Comparison of ENCODE assay signal across 8 mouse cellular contexts in the genomic region with DNA sequence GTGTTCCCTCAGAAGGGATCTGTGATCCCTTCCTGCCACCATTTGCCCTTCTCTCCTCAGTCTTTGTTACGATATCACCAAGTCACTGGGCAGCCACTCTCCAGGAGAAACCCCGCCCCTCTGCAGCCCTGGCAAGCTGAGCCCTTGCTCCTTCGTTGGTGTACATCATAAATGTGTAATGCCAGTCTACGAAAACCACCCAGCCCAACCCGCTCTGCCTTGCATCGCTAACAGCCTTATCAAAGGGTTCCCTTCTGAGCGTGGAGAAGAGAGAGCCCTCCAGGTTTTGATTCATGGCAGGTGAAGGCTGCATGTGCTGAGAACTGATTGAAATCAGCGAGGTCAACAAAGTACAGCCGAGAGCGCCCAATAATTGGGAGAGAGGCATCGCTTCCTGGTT.
DNase-seq lines count a peak whose midpoint lies in the region; ATAC-seq and TF ChIP-seq lines count a peak whose summit lies in the region.

No protein-coding gene starts in this region.

- no peaks in the 10 kb centered on the region for H3K4me1 ChIP-seq in kidney, postnatal 0 days (replicated peaks; ENCODE audit: insufficient read depth, low read length)
- H3K4me1 ChIP-seq in embryonic facial prominence, embryonic 13.5 days: peaks cover 22% of the 10 kb centered on the region
- peaks cover 13% of the 10 kb centered on the region for H3K4me1 ChIP-seq in hindbrain, embryonic 14.5 days (replicated peaks; ENCODE audit: control insufficient read depth, insufficient read depth, low read length)
- H3K4me1 ChIP-seq in midbrain, embryonic 16.5 days (ENCODE audit: control insufficient read depth, insufficient read depth, low read length): peaks cover 8% of the 10 kb centered on the region

- H3K9ac ChIP-seq in kidney, postnatal 0 days (ENCODE audit: low read depth, low read length): no peak overlapping the region
- no peak overlapping the region for H3K9ac ChIP-seq in embryonic facial prominence, embryonic 13.5 days
- peak overlapping the region; percentile 35 for H3K9ac ChIP-seq in hindbrain, embryonic 14.5 days
- peak overlapping the region; percentile 45; the same call in 1 of the 2 replicates for H3K9ac ChIP-seq in midbrain, embryonic 16.5 days (ENCODE audit: low read depth, low read length)

- no peak for TF ChIP-seq CTCF in kidney, postnatal 0 days (IDR thresholded peaks at IDR 0.05; ENCODE audit: low read depth)

- no peaks in the 10 kb centered on the region for H3K9me3 ChIP-seq in kidney, postnatal 0 days (replicated peaks; ENCODE audit: low read length)
- H3K9me3 ChIP-seq in embryonic facial prominence, embryonic 13.5 days: no peaks in the 10 kb centered on the region
- no peaks in the 10 kb centered on the region for H3K9me3 ChIP-seq in hindbrain, embryonic 14.5 days (ENCODE audit: control insufficient read depth, low read length)
- H3K9me3 ChIP-seq in midbrain, embryonic 16.5 days (replicated peaks; ENCODE audit: control insufficient read depth, low read length, poor library complexity, severe bottlenecking): no peaks in the 10 kb centered on the region

- H3K36me3 ChIP-seq in kidney, postnatal 0 days (ENCODE audit: insufficient read depth, low read length): no peaks in the 10 kb centered on the region
- no peaks in the 10 kb centered on the region for H3K36me3 ChIP-seq in embryonic facial prominence, embryonic 13.5 days
- no peaks in the 10 kb centered on the region for H3K36me3 ChIP-seq in hindbrain, embryonic 14.5 days (replicated peaks; ENCODE audit: control insufficient read depth, insufficient read depth)
- H3K36me3 ChIP-seq in midbrain, embryonic 16.5 days (ENCODE audit: control insufficient read depth, insufficient read depth, low read length): no peaks in the 10 kb centered on the region

- H3K4me3 ChIP-seq in kidney, postnatal 0 days (replicated peaks; ENCODE audit: low read depth, low read length): peak overlapping the region; percentile 13; the same call in 1 of the 2 replicates
- peak overlapping the region; percentile 27 for H3K4me3 ChIP-seq in embryonic facial prominence, embryonic 13.5 days
- H3K4me3 ChIP-seq in hindbrain, embryonic 14.5 days (replicated peaks; ENCODE audit: low read length): no peak overlapping the region
- peak overlapping the region; percentile 17 for H3K4me3 ChIP-seq in midbrain, embryonic 16.5 days (ENCODE audit: low read depth, low read length)

- no peak overlapping the region for H3K27ac ChIP-seq in kidney, postnatal 0 days
- no peak overlapping the region for H3K27ac ChIP-seq in embryonic facial prominence, embryonic 13.5 days
- no peak overlapping the region for H3K27ac ChIP-seq in hindbrain, embryonic 14.5 days
- peak overlapping the region; percentile 68 for H3K27ac ChIP-seq in midbrain, embryonic 16.5 days (ENCODE audit: low read length)

- 18% methylated on average over 11 of the region's 11 CpGs for WGBS in kidney, postnatal 0 days
- WGBS in embryonic facial prominence, embryonic 13.5 days: 21% methylated on average over 11 of the region's 11 CpGs
- 27% methylated on average over 11 of the region's 11 CpGs for WGBS in hindbrain, embryonic 14.5 days
- 22% methylated on average over 11 of the region's 11 CpGs for WGBS in midbrain, embryonic 16.5 days

- no peaks in the 10 kb centered on the region for H3K27me3 ChIP-seq in kidney, postnatal 0 days (ENCODE audit: insufficient read depth, low read length)
- peaks cover 12% of the 10 kb centered on the region for H3K27me3 ChIP-seq in embryonic facial prominence, embryonic 13.5 days
- H3K27me3 ChIP-seq in hindbrain, embryonic 14.5 days (ENCODE audit: control insufficient read depth, insufficient read depth, low read length): no peaks in the 10 kb centered on the region
- no peaks in the 10 kb centered on the region for H3K27me3 ChIP-seq in midbrain, embryonic 16.5 days (ENCODE audit: control insufficient read depth, insufficient read depth, low read depth, low read length)

- DNase-seq in kidney, postnatal 0 days (ENCODE audit: low spot score): peak; percentile 12
- no peak for DNase-seq in kidney, postnatal 14 days
- DNase-seq in hindbrain, embryonic 14.5 days (ENCODE audit: low spot score): peak; percentile 39
- no peak for DNase-seq in gastrocnemius, adult 18-20 months (ENCODE audit: low spot score)
- no peak for DNase-seq in cerebellum, adult 8-10 months
- DNase-seq in gastrocnemius, postnatal 4 days (ENCODE audit: low spot score in 2 of 2): no peak

- ATAC-seq in kidney, postnatal 0 days (replicated peaks; ENCODE audit: low FRiP score, low read depth): no peak
- no peak for ATAC-seq in embryonic facial prominence, embryonic 13.5 days (ENCODE audit: insufficient number of reproducible peaks, insufficient read depth, low FRiP score, low TSS enrichment, low read depth)
- ATAC-seq in hindbrain, embryonic 14.5 days (ENCODE audit: low FRiP score): no peak
- ATAC-seq in midbrain, embryonic 16.5 days: peak; percentile 73

- H3K4me2 ChIP-seq in kidney, postnatal 0 days (ENCODE audit: low read length): peak overlapping the region; percentile 58
- peak overlapping the region; percentile 56 for H3K4me2 ChIP-seq in embryonic facial prominence, embryonic 13.5 days
- H3K4me2 ChIP-seq in hindbrain, embryonic 14.5 days (replicated peaks): peak overlapping the region; percentile 47
- H3K4me2 ChIP-seq in midbrain, embryonic 16.5 days (ENCODE audit: low read length): peak overlapping the region; percentile 56

Comparison
In these comparisons a context has a peak if more than half of its experiments do, and no peak if none do; other contexts are left out.
1. DNase-seq: peak in kidney, postnatal 0 days (single experiment) and hindbrain, embryonic 14.5 days (single experiment); none in kidney, postnatal 14 days (single experiment), gastrocnemius, adult 18-20 months (single experiment), cerebellum, adult 8-10 months (single experiment) and gastrocnemius, postnatal 4 days (0 of 2).
2. H3K9ac ChIP-seq: peak in hindbrain, embryonic 14.5 days (single experiment) and midbrain, embryonic 16.5 days (single experiment); none in kidney, postnatal 0 days (single experiment) and embryonic facial prominence, embryonic 13.5 days (single experiment).
3. Peak in every context shown above with its lines, with median percentiles within 50 percentile points of each other: H3K4me2 ChIP-seq.